Mouse (Mus musculus): ENCODE data around the gene Gsk3b. TPM values are rescaled to one million over a fixed set of nuclear protein-coding genes. Genes with fewer than 3 reads are reported as not detected.
A peak's percentile ranks its signal among the peaks of the same experiment; 100 is the strongest.

The Gsk3b gene
- total RNA-seq, 2 experiments from 2014 or later, result 205 to 206 TPM

DNA sequence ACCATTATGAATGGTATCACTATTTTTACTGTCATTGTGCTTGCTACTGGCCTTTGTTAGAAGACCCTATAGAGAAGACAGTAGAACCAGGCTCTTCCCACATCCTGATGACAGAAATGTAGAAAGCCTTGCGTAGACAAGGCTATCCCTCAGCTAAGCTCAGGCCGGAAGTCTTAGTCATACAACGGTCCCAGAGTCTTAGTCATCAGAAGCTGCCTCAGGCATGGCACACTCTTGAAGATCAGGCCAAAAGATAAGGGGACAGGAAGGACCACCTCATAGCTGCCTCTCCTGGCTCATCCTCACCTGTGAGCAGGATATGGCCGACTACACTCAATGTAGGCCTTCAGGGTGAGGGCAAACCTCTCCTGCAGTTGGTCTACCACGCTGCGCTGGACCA is 161.7 kb downstream of the Gsk3b start:
- intact Hi-C loops (cut with DNase I), result no loop called here
- DNase-seq (ENCODE audit: low spot score in 2 of 2), result no peak

DNA sequence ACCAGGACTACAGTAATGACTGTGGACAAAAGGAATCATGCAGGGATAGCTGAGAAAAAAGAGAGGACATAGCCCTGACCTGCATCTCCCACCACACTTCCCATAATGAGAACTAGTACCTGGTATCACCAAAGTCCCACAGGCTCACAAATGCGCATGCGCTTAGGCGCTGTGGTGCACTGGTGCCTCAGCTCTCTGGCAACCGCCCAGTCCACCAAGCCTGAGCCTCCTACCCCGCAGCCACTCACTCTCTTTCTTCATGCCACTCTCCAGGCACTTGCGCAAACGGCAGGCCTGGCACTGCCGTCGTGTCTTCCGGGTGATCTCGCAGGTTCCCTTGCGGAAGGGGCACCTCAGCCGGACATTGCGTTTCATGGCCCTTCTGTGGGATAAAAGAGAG is 165.2 kb downstream of the Gsk3b start:
- intact Hi-C loops (cut with DNase I), result no loop called here
- DNase-seq (ENCODE audit: low spot score in 2 of 2), result no peak

DNA sequence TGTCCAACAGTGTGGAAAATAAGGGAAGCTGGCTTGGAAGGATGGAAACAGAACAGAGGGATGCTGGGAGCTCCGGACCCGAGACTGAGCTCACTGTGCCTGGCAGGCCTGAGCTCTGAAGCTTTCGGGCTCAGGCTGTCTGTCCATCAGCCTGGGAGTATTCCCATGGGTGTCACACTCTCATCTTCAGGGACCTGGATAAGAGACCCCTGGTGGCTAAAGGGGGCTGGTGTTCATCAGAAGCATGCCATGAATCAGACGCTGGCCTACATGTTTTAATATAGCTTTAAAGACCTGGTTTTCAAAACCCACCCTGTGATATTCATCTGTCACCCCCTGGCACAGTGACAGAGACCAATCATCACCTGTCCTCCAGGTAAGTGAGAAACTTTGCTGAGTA is 166.3 kb downstream of the Gsk3b start:
- intact Hi-C loops (cut with DNase I), result no loop called here
- DNase-seq (ENCODE audit: low spot score in 2 of 2), result no peak

DNA sequence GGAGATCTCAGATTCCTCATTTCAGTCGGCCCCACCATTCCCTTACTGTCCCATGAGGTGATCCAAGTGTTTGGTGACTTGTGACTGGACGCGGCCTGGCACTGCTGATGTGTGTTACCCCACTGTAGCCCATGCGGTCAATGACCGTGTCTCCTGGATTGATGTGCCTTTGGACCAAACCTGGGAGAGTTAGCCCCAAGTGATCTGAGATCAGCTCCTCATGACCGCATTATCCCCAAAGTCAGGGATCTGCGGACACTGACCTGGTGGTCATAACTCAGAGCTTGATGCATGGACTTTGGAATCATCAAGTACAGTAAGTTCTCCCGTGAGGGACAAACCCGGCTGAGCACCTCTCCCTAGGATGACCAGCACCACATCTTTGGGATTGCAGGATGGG is 167.1 kb downstream of the Gsk3b start:
- intact Hi-C loops (cut with DNase I), result no loop called here

DNA sequence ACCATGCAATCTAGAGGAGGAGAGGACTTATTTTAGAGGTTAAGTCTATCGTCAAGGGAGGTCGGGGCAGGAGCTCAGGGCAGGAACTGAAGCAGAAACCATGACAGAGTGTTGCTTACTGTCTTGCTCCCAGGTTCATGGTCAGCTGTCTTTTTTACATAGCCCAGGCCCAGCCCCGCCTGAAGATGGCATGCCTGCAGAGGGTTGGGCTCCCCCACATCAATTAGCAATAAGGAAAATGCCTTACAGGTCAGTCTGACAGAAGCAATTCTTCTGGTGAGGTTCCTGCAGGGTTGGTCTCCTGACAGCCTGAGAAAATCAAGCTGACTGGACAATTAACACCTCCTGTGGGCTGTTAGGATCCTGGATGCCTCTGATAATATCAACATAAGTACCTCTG is 182.8 kb downstream of the Gsk3b start:
- intact Hi-C loops (cut with DNase I), result no loop called here
- DNase-seq (ENCODE audit: low spot score in 2 of 2), result no peak

More for the DNA sequence above, 167.1 kb downstream of the Gsk3b start:
- no peak for DNase-seq (ENCODE audit: low spot score in 2 of 2)

DNA sequence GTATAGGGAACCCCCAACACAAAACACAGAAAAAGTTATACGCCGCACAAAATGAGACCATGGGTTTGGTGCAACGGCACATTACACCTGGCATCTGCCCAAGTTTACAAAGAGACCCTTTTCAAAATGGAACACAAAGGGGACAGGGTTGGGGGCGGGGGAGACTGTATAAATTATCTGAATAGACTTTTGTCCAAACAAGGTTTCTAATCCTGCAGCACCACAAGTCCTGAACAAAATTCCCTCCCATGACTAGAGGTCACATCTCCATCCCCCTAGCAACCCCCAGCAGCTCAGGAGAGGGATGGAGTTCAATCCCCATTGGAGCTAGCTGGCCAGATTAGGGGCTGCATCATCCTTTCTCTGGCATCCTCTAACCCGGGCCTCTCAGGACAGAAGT is 183.7 kb downstream of the Gsk3b start:
- intact Hi-C loops (cut with DNase I), result no loop called here
- DNase-seq (ENCODE audit: low spot score in 2 of 2), result no peak

DNA sequence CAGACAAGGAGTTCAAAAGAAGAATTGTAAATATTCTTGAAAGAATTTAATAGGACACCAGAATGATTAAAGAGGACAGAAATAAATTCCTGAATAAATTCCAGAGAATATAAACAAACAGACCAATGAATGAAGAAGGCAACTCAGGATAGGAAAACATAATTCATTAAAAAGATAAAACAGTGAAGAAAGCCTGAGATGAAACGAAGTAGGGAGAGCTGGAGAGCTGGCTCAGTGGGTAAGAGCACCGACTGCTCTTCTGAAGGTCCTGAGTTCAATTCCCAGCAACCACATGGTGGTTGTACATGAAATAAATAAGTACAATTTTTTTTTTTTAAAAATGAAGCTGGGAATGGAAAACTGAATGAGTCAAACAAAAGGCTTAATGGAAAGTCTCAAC is 185.9 kb downstream of the Gsk3b start:
- DNase-seq (ENCODE audit: low spot score in 2 of 2), result no peak
- intact Hi-C loops (cut with DNase I), result no loop called here

DNA sequence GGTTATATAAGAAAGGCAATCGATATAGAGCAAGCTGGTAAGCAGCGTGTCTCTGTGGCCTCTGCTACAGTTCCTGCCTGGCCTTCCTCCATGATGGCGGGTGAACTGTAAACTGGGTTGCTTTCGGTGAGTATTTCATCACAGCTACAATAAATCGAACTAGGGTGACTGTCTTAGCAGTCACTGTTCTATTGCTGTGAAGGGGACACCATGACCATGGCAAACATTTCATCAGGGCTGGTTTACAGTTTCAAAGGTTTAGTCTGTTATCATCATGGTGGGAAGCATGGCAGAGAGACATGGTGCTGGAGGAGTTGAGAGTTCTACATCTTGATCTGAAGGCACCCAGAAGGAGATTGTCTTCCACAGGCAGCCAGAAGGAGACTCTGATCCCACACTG is 191.0 kb downstream of the Gsk3b start:
- DNase-seq (ENCODE audit: low spot score in 2 of 2), result no peak
- intact Hi-C loops (cut with DNase I), result no loop called here

DNA sequence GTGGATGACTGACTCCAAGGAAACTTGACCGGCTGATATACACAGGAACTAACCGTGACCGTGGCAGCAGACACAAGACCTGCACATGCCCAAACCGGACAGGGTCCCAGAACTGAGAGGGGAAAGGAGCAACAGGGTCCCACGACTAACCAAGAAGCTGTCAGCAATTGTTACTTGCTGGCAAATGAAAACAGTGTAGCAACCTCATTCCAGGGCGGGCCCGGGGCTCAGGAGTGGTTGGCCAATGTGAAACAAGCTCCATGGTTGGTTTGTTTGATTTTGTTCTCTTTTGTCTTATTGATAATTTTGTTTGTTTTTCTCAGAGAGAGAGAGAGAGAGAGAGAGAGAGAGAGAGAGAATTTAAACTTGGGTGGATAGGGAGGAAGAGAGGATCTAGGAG is 192.2 kb downstream of the Gsk3b start:
- intact Hi-C loops (cut with DNase I), result no loop called here
- DNase-seq (ENCODE audit: low spot score in 2 of 2), result no peak

DNA sequence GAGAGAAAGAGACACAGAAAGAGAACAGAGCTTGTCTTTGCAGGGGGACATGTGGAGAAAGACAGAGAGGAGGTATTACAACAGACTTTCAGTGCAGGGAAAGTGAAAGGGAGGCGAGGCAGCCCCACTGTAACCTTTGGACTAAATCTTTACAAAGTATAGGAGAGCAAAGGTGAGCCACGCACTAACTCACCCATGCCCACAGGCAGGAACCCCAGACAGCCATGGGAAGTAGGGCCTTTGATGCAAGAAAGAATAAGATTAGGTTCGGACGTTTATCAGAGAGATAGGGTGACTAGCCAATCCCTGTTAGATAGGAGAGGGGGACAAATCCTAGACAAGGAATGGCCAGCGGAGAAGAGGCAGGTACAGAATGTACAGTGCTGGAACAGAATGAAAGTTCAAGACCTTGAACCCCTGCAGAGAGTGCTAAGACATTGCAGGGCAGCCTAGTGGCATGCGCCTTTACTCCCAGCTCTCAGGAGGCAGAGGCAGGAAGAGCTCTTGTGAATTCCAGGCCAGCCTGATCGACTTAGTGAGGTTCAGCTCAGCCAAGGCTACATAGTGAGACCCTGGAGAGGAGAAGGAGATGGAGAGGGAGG is 193.9 kb downstream of the Gsk3b start:
- intact Hi-C loops (cut with DNase I), result no loop called here
- DNase-seq (ENCODE audit: low spot score in 2 of 2), result no peak

DNA sequence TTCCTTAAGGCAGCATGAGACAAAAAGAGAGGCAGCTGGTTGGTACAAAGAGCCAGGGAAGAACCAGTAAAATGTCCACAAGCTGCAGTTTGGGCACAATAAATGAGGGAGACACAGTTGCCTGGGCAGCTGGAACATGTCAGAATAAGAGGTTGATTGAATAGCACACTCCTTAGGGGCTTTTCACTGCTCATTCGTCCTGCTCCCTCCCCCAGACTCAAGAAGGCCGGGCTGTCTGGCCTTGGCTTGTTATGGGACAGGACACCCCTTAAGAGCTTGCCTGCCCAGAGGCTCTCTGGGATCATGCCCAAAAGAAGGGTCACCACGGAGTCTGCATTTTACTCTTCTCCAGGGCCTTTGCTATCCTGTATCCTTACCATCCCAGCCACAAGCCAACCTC is 194.5 kb downstream of the Gsk3b start:
- intact Hi-C loops (cut with DNase I), result no loop called here
- DNase-seq (ENCODE audit: low spot score in 2 of 2), result no peak

DNA sequence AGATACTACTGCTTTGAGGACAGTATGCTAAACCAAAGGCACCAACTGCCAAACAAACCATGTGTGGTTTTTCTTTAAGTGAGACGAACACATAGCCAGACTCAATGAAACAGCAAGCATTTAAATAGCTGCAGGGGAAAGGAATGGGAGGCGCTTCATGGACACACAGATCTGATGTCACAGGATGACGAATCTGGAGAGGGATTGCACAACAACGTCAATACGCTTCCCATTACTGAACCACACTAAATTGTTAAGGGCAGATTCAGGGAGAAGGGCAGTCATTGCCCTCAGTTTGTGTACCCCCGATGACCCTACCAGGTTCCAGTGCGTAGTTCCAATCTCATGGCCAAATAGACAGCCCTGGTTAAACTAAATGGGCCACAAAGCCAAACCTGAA is 197.0 kb downstream of the Gsk3b start:
- intact Hi-C loops (cut with DNase I), result no loop called here
- DNase-seq (ENCODE audit: low spot score in 2 of 2), result no peak

DNA sequence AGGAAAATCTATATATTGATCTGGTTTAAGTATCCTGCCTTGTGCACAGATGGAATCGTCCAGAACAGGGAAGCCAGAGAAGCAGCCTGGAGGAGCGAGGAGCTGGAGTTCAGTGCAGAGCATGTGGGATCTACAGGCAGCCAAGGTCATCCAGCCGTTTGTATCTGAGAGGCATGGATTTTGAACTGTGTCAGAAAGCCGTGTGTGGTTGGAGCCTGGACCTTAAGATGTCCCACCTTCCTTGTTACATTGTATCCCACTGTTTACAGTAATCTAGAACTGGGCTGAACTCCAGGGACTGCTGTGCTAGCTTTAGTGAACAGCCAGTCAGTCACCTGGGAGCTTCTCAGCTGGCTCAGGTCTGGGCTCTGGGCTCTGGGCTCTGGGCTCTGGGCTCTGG is 197.7 kb downstream of the Gsk3b start:
- intact Hi-C loops (cut with DNase I), result no loop called here
- no peak for DNase-seq (ENCODE audit: low spot score in 2 of 2)

DNA sequence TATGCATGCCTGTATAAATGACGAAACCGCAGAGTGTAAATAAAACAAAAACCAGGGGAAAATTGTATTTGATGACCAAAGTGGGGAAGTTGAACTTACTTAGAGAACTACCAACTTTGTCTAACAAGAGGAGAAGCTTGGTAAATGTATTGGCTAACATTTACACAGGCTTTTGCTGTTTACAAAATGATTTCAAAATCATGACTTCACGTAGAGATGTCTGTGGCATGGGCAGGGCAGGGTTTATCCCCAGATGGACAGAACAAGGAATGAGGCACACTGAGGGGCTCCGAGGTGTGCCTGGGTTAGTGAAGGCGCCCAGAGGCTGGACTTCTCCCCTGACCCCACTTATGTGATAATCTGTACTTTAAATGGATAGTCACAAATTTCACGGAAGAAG is 198.6 kb downstream of the Gsk3b start:
- DNase-seq (ENCODE audit: low spot score in 2 of 2), result no peak
- intact Hi-C loops (cut with DNase I), result no loop called here

DNA sequence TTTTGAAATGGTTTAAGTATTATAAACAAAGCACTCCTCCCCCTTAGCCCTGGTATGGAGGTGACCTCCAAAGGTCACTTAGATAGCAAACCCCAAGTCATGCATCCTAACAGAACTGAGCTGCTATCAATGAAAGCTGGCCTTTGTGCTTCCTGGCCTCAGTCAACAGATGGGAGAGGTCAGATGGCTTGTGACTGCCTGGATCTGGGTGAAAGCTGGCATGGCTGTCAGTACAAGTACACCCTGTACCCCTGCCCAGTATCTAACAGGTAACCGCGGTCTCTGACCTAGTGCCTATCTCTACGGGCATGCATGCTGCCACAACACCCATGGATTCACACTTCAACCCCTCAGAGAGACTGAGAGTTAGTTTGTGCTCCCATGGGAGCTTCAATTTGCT is 199.0 kb downstream of the Gsk3b start:
- intact Hi-C loops (cut with DNase I), result no loop called here
- DNase-seq (ENCODE audit: low spot score in 2 of 2), result no peak

DNA sequence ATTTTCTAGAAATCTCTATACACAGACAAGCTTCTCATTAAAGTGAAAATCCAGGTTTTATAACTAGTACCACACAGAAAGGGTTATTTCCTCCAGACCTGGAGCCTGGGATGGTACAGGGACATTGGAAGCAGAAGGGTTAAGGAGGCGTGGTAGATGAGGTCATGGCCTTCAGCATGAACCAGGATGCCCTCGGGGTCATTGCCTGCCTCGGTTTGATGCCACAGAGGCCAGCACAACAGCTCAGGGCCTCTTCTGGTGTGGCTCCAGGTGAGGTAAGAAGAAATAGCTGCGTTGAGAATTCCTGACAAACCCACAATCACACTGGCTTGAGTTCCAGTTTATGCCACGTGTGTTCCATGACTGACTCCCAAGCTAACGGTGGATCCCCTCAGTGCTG is 200.1 kb downstream of the Gsk3b start:
- intact Hi-C loops (cut with DNase I), result no loop called here
- no peak for DNase-seq (ENCODE audit: low spot score in 2 of 2)

DNA sequence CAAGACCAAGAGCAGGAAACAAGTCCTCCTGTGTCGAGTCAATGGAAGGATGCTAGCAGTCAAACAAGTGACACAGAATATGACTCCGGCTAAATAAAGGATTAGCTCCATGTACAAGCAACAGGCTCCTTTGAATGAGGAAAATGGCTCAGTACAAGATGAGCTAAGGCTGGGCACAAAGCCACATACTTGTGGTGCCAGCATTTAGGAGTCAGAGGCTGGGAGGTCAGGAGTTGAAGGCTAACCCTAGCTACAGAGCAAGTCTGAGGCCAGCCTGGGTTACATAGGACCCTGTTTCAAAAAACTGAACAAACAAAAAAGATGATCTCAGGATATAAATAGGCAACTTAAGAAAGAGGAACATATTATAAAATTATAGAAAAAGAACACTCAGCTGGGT is 201.3 kb downstream of the Gsk3b start:
- no peak for DNase-seq (ENCODE audit: low spot score in 2 of 2)
- intact Hi-C loops (cut with DNase I), result no loop called here

DNA sequence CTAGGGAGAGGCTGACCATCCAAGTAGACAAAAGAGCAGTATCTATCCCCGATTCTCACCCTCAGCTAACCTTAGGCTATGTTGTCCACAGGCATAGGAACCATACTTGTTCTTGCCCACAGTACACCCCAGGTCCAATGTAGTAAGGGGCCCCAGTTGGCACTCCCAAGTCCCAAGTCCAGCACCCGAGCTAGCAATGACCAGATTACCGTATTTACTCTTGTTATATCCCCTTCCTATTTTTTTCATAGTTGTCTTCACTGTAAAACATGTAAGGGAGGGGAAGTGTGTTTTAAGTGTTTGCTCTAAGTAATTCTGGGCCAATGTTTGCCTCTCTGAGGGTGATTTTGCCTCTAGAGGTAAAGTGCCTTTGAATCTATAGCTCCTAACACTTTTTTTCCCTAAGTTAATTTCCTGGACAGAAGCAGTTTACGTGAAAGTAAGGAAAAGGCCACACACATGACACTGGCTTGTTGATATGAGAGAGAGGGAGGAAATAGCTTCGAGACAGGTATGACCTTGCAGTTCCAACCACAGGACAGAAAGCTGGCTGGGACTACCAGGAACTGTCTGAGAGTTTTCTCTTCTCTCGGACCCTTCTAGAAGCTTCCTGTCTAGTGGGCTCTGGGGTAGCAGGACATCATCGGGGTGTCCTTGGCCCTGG is 206.0 kb downstream of the Gsk3b start, which contains the start of gene Nr1i2:
Nr1i2 (minus strand) TSS at position 140 of the 664 bp plus-strand sequence.
- intact Hi-C loops (cut with DNase I), result no loop called here
- DNase-seq (ENCODE audit: low spot score in 2 of 2), result no peak

DNA sequence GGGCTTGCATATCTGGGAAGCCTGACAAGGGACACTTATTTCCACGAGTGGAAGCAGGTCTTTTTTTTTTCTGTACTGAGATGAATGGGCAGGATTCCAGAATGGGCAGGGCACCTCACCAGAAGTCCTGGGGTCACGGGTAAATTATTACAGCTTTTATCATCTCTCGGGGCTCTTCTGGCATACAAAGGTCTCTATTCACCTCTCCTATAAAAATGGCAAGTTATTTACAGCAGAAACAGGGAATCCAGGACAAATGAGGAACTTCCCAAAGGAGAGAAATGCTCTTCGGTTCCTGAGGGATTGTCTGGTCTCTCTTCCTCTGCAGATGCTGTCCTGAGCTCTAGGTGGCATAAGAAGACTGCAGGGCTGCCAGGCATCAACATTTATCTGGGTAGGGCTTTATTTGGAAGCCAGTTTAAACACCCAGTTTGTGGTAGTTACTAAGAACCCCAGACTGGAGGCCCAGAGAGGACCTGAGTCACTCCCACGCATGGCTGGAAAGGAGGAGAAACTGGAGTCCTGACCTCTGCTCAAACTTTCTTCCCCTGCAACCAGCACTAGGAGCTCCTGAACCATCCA is 206.6 kb downstream of the Gsk3b start:
- peak in 1 of 2 experiments; percentile 21 for DNase-seq (ENCODE audit: low spot score in 2 of 2)
- intact Hi-C loops (cut with DNase I), result no loop called here
